Mouse (Mus musculus): ENCODE measurements at regions not wholly inside any gene's neighbourhood (a gene's known extent, or its start where the extent isn't known, plus 50 kb on each side); places are given as distances from the start of the nearest gene placed in this dataset.

GRCm38 (mm10) chr10:8018229-8019026, 62.4 kb upstream of the Tab2 start:
- no peak for DNase-seq

GRCm38 (mm10) chr10:8016741-8017140, 60.7 kb upstream of the Tab2 start:
- DNase-seq, result no peak

- DNase-seq, result no peak
These were observed 55.7 kb upstream of the Tab2 start for GRCm38 (mm10) chr10:8011744-8012143.

- no peak for DNase-seq
These were observed 55.1 kb upstream of the Tab2 start for GRCm38 (mm10) chr10:8011138-8011537.

GRCm38 (mm10) chr10:8009855-8010254, 53.8 kb upstream of the Tab2 start:
- no peak for DNase-seq

GRCm38 (mm10) chr10:8007990-8008368, 51.9 kb upstream of the Tab2 start:
- no peak for DNase-seq

GRCm38 (mm10) chr10:8007286-8007989, 51.4 kb upstream of the Tab2 start:
- no peak for DNase-seq
